Mouse (Mus musculus) c-Kit-positive CD71-negative TER-119-negative erythroid progenitor cells, embryonic 14.5 days (primary cell): ENCODE measurements around the gene Mettl14.
"Not testable (repeated sequence)": the region's sequence is repeated elsewhere in the genome, so short reads cannot be mapped to it uniquely, and the experiment has no call there.

Source experiments
- DNase-seq: peaks from one replicate; pipeline ENCODE4 v3.0.0-alpha.2; 2013; ENCODE audit warnings: low read depth

Gene Mettl14

DNA sequence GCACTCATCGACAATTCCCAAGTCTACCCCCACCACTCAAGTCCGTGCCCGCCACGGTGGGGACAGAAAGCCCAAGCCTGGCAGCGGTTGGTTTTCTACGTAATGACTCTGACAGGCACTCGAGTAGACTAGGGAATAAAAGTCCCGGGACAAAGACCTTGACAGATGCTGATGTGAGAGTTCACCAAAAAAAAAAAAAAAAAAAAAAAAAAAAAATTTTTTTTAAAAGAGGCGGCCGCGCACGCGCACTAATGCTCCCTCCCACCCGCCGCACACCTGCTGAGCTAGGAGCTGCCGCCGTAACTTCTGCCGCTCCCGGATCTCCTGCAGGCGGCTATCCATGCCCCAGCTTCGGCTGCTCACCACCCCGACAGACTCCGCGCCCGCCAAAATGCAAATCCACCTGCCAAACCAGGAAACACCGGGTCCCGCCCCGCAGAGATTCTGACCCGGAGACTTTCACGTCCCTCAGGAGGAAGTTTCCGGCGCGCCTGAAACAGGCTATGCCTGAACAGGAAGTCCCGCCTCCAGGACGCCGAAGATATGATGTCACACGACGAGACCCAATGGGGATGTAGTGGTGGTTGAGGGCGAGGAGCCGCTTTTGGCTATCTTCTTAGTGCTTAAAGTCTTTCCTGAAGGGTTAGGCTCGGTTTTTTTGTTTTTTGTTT, at the start of gene Mettl14:
TSS of gene Mettl14 (minus strand) at position 623 of the 671 bp plus-strand sequence.
- peak; percentile 93 for DNase-seq

DNA sequence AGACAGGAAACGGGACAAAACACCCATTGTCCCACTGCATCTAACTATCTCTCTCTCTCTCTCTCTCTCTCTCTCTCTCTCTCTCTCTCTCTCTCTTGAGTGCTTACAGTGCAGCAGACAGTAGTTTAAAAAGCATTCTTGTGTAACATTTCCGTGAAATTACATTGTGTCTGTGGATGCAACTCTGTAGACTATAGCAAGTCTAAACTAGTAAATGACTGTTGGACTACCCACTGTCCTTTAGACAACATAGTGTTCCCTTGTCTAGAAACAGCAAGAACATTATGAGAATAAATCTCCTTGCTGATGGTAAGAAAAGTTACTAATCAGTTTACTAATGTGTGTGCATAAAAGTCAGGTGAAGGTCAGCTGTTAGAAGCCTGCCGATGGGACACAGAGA, 47.5 kb upstream of the Mettl14 start:
- DNase-seq: no peak

DNA sequence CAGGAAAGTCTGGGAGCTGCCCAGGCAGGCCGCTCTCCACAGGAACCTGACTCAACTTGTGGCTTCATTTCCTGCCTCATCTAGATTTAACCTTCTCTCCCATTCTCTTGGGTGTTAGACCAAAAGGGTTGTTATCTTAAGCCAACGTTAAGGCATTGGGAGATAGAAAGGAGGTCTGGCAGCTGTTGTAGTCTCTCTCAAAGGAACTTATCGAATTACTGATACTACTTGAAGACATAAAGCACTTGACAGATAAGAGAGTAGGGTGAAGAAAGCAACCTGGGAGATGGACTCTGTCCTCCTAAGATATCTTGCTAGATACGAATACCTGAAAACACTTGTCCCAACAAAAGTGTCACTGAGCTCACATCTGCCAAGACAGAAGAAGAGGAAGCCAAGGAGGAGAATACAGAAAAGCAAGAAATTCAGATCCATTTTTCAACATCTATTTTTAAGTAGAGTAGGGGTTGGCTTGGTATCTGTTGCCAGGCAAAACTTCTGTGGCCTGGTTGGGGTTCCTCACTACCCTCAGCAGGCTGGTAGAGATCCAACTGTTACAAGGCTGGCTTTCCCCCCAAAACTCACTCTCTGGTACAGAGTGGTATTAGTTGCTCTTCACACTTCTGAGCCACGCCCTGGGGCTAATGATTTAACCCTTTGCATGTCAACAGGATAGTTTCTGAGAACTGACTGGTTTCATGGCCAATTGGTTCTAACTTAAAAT, 46.2 kb upstream of the Mettl14 start:
- no peak for DNase-seq

DNA sequence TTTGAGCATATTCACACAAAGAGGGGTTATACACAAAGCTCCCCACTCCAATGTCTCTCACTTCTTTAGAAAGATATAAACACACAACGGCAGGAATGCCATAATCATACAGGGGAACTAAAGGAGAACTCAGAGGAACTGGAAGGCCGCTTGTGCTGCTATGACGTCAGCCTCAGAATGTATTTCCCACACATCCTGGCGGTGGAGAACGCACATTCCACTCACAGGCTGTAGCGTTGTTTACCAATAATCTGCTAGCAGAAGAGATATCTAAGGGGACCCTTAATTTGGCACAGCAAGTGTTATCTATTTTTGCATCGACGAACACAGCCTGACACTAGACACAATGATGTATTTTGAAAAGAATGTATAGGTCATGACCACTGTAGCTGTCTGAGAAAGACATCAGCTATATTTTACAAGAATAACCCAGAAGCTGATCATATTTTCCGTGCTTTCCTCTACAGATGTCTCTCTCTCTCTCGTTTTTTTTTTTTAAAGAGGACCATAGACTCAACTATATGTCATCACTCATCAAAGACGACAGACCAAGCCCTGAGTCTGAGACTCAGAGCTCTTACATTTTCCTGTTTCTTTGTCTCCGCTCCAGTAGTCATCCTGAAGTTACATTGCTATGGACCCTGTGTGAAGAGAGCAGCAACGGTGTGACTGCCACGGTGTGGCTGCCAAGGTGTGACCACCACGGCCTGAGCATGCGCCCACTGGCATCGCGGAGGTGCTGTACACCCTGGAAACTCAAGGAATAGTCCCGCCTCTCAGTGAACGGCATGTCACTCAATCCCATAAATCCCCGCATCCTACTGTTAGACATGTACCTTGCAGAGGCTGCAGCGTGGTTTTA, 43.9 kb upstream of the Mettl14 start:
- DNase-seq: no peak

DNA sequence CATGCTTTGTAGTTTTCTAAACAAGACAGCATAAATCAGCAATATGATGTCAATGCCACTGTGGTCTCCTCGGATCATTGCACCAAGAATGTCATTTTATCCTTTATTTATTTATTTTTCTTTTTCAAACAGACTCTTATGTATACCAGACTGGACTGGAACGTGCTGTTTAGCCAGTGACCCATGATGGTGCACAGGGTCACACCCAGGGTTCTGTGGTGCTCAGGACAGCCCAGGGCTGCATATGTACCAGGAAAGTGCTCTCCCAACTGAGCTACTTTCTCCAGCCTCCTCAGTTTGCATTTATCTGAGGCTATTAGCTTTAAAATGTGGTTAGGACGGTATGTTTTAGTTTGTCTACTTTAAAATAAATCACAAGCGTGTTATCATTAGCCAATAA, 42.1 kb upstream of the Mettl14 start:
- DNase-seq: no peak

DNA sequence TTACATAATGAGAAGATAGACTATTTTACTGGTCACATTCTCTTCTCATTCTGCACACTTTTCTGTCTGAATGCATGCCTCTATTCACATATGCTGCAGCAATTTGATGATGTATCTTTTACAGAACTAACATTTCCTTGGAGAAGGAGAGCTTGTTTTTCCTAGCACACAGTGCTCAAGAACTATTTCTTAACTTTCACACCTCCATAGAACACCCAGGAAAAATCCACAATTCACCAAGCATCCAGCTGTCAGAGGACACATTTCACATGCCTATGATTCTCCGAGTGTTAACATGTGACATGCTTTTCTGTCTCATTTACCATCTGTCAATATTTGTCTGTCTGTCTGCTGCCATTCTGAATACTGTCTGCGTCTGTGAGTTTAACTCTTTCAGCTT, 39.7 kb upstream of the Mettl14 start:
- DNase-seq: no peak

DNA sequence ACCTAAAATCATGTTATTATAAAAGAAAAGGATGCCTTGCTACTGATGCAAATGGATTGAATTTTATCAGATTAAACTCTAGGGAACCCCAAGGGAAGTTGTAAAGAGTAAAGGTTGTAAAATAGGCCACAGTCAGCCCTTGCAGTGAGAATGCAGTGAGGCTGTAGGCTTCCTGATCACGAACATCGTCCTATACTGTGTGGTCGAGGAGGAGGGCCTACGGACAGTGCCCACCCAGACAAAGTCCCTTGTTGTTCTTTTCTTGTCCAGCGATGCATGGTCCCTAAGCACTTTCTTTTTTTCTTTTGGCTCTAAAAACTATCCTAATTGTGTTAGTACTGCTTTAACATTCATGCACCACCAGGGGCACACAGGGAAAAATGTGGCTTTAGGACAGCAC, 27.3 kb upstream of the Mettl14 start:
- DNase-seq: no peak

DNA sequence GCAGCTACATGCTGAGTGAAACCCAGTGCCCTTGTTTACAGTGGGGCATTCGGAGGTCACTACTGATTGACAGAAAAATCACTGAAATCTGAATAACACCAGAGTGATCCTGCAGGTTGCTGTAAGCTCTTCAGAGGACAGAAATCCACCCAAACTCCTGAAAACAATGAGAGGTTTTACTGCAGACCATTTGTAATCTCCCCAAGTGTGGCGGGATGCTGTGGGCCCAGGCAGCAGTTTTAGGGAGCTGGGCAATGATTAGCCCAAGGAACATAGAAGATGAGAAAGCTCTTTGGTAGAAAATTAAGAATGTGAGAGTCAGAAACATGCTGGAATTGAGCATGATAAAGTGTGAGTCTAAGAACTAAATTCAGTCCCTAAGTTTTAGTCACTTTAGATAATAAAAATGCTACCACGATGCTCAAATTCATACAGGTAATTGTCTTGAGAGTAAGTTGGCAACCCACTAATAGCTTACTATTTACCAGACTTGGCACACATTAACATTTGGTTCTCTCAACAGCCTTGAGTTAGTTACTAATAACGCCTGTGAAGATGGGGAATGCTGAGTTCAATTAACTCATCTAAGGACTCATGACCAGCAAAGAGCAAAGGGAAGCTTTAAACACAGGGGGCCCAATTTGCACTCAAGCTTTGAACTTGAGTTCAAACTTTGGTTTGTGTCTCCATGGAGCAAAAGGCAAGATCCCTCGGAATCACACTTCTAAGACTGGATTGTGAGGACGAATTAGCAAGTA, 26.1 kb upstream of the Mettl14 start:
- DNase-seq: no peak

DNA sequence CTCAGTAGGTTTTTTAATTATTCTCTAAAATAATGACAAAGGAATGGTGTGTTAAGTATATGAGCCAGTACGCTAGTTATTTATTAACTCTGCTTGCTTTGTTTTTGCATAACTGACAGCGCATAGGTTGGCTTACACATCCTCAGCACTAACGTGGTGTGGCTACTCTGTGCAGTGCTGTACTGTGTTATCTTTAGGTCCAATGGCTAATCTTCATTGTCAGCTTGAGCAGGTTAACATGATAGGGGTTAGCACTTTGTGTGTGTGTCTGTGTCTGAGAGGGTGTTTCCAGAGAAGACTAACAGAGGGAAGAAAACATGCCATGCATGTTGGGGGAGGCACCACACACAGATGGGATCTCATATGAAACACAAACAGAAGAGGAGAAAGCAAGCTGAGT, 19.0 kb upstream of the Mettl14 start:
- no peak for DNase-seq

DNA sequence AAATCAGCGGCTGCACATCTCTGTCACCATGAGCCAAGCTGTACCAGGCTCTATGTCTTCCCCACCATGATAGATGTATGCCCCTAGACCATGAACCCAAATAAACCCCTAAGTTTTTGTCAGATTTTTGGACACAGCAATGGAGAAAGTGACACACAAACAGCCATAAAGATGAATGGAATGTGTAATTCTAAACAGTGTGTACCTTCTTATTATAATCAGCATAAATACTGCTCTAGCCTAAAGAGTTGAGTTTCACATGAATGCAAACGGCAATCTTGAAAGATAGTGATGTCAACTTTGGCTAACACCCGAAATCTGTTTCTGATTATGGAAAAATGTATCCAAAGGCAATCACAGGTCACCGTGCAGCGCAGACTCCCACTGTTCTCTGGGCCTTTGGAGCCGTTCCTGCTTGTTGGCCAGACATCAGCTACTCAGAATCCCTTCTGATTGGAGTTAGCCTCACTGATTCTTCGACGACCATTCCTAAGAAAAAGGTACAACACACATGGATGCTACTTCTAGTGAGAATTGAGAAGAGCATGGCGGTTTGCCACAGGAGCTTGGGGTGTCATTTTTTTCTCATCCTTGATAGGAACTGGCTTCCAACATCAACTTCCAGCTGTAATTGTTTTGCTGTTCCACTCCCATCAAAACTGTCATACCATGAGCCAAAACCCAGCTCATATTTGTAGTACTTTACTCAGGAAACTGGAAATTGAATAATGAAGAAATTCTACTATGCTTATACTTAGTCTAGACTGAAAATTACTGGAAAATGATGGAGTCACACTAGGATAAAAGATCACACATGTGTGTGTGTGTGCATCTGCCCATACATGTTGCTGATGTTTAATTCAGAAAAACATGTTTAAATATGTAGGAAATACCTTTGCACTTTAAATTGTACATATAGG, 11.9 kb upstream of the Mettl14 start:
- DNase-seq: no peak

DNA sequence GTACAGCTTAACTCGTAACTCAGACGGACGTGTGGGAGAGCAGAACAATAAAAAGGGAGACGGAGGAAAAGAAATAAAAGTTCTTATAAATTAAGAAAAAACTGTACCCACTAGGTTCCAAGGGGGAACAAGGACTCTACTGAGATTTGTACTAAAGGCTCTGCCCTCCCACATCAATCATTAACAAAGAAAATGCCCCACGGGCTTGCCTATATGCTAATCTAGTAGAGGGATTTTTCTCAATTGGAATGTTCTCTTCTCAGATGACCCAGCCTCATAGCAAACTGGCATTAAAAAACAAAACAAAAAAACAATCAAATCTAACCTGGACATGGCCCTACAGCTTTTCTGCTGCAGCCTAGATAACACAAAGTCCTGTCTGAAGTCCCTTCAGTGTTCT, 9.7 kb upstream of the Mettl14 start:
- no peak for DNase-seq

DNA sequence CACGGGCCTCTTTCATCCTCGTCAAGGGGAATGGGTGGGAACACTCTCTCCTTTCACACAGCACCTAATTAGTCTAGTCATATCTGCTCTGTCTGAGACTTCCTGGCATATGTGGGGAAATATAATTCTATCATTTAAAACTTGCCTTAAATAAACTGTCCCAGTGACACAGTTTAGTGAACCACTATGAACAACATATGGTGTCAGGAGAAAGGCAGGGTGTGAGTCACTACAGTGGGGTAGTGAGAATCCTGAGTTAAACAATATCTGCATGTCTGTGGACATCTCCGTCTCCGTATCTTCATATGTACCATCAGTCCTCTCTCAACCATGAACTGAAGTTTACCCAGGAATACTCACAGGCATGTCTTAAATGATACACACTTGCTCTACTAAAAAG, 5.3 kb upstream of the Mettl14 start:
- DNase-seq: no peak

DNA sequence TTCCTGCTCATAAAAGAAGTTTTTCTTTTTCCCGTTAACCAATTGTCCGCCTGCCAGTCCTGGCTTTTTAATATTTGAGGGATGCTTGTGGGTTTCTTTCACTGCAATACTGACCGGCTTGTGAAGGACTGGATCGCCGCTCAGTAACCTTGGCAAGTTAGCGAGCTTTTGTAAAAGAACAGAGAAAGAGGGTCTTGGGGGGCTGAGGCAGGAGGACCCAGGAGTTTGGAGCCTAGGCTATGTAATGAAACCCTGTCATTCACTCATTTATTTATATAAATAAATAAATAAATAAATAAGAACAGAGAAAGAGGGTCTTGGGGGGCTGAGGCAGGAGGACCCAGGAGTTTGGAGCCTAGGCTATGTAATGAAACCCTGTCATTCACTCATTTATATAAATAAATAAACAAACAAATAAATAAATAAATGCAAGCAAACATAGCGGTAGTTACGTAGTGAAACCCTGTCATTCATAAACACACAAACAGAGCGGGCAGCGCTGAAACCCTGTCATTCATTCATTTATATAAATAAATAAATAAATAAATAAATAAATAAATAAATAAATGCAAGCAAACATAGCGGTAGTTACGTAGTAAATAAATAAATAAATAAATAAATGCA, 361 bp upstream of the Mettl14 start:
- DNase-seq: not testable (repeated sequence)

DNA sequence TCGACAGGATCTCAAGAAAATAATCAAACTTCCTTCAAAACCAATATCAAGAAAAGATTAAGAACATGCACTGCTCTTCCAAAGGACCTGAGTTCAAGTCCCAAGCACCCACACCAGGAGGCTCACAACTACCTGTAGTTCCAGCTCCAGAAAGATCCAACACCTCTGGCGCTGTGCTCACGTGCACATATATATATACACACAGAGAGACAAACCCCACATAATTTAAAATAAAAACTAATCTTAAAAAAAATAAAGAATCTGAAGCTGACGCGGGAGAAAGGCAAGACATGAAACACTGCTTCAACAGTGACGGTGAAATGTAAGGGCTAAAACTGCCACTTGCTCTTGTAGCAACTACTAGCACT, 806 bp downstream of the Mettl14 start:
- no peak for DNase-seq

DNA sequence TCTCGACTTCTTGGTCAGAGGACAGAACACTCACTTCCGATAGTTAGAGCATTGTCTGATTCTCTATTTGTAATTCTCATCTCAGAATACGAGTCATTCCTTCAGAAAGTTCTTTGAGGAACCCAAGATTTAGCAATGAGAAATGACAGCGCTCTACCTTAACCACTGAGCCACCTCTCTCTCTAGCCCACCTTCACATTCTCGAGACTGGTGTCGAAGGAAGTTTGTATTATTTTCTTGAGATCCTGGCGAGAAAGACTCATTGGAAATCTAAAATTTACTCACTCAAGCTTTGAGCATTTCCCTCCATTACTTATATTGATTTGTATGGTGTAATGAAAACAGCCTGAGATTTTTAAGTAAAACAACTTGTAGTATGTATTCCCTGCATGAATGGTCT, 1.5 kb downstream of the Mettl14 start:
- DNase-seq: no peak

DNA sequence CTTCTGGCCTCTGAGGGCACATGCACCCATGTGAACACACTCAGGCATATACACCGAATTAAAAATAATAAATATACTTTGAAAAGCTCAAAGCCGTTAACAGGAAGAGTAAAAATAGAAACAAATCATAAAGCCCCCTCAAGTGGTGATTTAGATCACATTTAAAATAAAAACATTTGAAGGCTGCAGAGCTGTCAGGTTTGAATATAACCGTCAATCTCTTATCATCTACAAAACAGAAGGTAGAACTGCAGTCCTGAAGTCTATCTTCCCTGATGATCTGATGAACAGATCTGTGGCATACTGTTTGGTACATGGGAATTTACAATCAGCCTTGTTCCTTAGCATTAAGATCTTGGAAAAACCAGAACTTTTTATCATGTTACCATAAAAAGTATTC, 9.3 kb downstream of the Mettl14 start:
- no peak for DNase-seq

DNA sequence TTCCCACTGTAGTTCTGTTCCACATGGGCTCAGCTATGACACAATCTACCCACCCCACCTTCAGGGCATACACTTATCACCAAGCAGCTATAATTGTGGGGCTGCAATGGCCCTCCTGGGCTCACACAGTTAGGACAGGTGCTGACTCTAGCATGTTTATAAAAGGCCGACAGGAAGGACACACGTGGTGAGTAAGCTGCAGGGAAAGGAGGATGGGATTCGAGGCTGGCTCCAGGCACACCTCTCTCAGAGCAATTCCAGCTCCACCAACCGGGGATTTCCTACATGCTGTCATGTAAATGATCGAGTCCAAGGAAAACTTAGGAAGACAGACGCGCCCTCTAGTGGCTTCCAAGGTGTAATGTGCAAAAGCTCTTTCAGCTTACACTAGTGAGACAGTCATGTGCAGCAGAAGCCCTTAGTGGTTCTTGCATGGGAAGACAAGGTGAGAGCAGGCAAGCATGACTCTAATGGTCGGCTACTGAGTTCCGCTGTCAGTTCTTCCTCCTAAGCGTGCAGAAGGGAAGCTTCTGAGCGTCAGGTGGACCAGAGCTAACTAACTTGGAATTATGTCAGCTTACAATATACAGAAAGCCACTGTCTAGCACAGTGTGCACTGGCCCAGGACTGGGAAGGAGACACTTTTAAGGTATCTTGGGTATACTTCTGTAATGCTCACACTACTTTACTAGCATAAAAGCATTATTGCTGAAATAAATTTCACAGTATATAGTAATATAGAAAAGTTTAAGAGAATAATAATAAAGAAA, 14.0 kb downstream of the Mettl14 start:
- DNase-seq: no peak

DNA sequence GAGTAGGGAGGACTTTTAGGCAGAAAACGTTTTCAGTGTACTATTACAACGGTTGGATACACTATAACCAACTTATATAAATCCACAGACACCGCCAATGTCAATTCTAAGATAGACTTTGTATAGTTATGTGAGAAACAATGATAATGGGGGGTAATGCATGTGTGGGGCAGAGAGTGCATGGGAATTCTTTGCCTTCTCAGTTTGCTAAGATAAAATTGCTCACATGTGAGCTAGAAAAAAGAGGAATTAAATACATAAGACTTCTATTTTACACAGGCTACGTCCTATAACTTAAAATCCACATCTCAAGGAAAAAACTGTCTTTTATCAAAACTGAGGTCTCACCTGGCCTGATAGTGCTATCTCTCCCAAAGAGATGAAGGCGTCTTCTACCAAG, 15.0 kb downstream of the Mettl14 start:
- no peak for DNase-seq

DNA sequence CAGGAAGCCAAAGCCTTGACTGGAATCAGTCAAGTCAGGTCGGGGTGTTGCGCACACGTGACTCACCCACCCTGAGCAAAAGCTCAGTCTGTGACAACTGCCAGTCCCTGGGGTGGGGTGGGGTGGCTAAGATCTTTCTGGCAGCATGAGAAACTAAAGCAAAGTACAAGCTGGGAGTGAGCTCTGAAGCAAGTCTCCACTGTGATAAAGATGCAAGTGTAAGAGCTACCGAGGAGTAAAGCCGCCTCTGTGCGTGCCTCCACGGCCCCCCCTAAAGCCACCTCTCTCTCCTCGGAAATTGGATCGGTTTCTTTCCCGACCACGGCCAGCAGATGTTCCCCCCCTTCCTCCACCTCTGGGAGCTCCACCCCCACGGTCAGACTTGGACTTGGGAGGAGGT, 16.7 kb downstream of the Mettl14 start:
- DNase-seq: no peak

DNA sequence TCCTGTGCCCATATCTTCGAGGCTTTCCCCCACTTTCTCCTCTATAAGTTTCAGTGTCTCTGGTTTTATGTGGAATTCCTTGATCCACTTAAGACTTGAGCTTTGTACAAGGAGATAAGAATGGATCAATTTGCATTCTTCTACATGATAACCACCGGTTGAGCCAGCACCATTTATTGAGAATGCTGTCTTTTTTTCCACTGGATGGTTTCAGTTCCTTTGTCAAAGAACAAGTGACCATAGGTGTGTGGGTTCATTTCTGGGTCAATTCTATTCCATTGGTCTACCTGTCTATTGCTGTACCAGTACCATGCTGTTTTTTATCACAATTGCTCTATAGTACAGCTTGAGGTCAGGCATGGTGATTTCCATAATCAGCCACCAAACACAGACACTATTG, 19.1 kb downstream of the Mettl14 start:
- DNase-seq: not testable (repeated sequence)
